Mouse (Mus musculus): ENCODE measurements at regions not wholly inside any gene's neighbourhood (a gene's known extent, or its start where the extent isn't known, plus 50 kb on each side); places are given as distances from the start of the nearest gene placed in this dataset.

DNA sequence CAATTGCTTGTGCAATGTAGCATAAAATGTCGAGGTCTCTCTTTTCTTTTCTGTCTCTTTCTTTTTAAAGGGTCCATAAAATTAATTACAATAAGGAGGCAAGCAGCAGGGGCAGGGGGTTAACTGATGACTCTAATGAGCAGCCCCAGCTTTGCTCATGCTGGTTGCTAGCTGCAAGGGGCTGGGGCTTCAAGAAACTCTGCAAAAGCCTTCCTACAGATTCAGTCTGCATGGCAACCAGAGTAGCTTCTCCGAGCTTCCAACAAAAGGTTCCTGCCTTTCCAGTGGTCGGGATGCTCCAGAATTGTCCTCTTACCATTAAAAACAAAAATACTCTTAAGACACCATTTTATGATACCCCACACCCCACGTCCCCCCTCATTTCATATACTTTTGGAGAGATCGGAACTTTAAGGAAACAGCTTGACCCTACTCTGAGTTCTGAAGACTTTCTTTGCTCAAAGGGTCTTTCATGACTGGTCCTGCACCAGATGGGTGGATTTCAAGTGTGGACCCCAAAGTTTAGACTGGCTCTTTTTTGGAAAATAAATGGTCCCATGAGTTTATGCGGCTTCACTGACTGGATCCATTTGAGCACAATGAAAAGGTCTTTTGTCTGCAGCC lies 280.8 kb downstream of the Insig2 start:
- peak; percentile 44 for DNase-seq

GRCm38 (mm10) chr1:121052120-121052501 lies 280.3 kb downstream of the Insig2 start:
- no peak for DNase-seq

GRCm38 (mm10) chr1:121053692-121054091 lies 278.7 kb downstream of the Insig2 start:
- DNase-seq: peak; percentile 73

DNA sequence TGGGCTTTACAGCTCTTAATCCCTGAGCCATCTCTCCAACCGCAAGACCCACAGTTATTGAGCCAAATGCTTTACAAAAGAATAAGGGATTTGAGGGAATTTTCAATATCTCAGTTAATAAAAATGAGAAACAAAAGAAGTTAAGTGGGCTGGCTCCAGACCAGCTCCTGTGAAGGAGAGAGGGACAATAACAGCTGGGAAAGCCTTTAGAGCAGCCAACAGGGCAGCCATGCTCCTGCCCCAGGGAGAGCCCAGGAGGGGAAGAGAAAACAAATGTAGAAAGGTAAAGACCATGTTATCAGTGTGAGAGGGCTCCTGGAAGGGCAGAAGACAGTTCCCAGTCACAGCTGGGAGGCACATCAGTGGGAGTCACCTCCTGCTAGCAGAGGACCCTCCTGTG lies 257.8 kb downstream of the Insig2 start:
- no peak for DNase-seq

DNA sequence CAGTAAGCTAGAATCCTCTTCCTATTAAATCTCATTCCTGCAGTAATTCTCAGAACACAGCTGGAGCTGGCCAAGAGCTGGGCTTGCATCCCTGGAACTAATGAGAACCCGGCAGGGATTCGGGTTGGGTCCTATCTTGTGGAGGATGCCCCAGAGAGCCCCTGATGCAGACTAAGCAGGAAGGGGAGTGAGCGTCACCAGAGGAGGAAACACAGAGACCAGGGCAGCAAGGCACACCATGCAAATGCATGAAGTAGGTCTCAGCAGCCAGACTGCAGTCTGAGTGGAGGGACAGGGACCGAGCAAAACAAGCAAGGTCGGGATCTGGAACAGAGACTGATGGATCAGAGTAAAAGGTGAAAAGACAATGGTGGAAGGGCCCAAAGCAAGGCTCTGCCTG lies 249.6 kb downstream of the Insig2 start:
- DNase-seq: no peak

DNA sequence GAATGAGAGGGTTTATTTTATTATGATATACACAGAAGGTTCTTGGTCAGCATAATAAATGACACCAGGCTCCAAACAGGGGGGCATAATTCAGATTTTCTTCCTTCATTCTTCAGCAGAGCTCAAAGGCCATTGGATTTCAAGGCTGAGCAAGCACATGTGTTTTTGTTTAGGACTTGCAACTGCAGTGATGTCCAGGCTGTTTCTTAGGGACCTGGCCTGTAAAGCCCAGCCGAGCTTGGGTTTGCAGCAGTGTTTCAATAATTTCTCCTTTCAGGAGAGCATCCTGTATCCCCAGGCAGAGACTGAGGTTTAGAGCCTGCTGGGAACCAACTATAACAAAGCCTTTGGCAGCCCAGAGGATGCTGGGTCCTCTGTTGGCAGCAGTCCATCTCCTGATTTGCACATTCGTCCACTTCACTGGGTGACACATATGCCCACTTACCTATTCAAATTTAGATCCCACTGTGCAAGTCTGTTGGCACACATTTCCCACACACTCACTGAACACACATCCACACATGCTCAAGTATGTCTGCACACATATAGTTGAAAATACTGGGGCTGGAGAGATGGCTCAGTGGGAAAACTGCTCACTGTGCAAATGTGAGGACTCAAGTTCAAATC lies 247.2 kb downstream of the Insig2 start:
- DNase-seq: peak; percentile 51

GRCm38 (mm10) chr1:121087124-121087887 lies 245.1 kb downstream of the Insig2 start:
- peak; percentile 43 for DNase-seq

DNA sequence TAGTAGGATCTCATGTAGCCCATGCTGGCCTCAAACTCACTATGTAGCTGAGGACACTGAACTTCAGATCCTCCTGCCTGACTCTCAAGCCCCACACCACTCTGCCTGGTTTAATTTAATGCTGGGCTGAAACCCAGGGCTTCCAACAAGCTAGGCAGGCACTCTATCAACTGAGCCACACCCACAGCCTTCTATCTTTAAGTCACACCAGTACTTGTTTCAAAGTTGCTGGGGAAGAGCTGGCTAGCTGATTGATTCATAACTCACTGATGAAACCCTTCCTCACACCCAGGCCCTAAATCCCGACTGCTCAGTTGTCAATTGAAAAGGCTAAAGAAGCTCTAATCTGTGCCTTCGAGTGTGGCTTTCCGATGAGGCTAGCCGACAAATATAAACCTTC lies 241.8 kb downstream of the Insig2 start:
- DNase-seq: no peak

GRCm38 (mm10) chr1:121092870-121093269 lies 239.5 kb downstream of the Insig2 start:
- no peak for DNase-seq

DNA sequence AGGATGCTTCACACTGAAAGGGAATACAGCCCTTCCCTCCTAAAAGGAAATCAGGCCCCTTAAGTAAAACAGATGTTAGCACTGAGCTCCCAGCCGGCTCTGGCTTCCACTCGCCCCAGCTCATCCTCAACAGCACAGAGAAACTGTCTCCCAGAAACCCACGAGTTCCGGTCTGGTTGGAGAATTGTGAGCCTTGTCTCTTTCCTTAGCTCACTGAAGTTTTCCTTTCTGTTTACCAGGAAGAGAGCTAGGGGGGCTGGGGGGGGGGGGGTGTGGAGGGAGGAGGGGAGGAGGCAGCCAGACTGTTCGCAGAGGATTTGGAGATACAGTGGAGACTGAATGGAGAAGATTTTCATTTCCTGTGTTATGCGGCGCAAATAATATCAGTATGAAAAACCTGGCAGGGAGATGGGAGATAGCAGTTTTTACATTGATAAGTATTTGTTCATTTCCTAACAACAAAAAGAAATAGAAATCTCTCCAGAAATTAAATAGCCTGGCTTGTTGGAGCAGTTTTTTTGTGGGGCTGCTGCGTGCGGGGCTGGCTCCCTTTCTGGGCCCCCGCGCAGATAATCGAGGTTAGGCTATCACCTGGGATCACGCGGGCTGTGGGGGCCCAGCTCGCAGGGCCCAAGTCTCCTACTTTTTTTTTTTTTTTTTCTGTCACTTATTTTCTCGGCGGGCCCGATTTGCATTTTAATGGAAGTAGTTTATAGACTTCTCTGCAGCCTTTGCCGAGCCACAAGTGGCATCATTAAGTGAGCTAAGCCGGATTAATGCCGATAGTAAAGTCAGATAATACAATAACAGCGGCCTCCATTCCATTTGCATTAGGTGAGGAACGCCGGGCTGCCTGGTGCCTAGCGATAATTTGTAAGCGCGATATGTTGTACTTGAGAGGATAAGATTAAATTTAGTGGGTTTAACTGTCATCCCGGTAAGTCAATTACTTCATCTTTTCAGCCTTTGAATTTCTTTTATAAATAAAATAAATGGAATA lies 235.5 kb downstream of the Insig2 start:
- DNase-seq: peak; percentile 58

DNA sequence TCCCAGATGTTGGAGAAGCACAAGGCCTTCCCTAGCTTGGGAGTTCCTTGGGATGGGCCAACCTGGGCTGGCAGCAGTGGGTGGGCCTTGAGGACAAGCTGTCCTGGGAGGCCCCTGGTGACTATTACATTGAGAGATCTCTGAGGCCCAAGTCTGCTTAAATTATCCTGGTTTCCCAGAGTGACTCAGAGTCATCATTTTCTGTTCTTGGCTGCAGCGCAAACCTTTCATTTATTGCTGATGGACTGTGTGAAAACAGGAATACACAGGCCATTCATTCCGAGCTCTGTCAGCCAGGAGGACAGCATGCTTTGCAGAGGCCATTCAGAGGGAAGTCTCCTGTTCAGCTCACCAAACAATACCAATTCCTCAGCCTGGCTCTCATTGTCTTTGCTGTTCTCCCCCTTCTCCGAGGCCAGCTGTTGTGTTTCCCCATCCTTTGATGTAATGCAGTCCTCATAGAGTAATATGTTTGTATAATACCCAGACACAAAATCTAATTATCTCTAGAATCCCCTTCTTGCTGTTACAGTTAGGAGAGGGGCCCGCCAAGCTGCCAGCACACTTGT lies 220.5 kb downstream of the Insig2 start:
- DNase-seq: no peak

- no peak for DNase-seq
Observed at GRCm38 (mm10) chr1:121112464-121112863, 219.9 kb downstream of the Insig2 start.

DNA sequence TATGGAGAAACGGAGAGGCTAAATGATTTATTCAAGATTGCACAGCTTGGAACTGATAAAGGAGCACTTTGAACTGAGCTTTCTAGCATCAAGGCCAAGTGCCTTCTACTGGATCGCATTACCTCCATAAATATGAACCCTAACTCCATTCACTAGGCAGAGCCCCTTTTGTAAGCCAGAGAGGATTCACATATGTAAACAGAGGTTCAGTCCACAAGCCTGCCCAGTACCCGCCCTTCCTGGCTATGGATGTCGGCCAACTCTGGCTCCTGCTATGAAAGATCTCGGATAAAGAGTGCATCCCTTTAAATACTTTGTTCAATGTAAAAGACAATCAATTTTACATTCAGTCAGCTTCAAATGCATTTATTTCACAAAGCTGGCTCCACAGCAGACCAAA lies 215.8 kb downstream of the Insig2 start:
- no peak for DNase-seq

- no peak for DNase-seq
Observed at GRCm38 (mm10) chr1:121123436-121123835, 209.0 kb downstream of the Insig2 start.

DNA sequence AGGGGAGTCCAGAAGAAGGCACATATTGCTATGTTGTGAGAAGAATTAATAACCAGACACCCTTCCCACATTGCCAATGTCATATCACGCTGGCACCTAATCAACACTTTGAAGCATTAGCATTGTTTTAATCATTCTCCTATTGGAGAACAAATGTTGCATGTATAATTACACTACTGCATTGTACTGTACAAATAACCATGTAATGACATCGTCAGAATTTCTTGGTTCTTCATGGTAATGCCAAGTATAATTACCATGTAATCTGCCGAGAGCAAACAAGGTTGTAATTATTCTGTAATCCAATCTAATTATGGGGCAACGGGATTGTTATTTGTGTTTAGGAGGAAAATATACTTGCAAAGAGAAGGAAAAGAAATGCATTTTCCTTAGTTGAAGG lies 196.1 kb downstream of the Insig2 start:
- DNase-seq: no peak

- no peak for DNase-seq
Observed at GRCm38 (mm10) chr1:121136846-121137245, 195.5 kb downstream of the Insig2 start.

- no peak for DNase-seq
Observed at GRCm38 (mm10) chr1:121144981-121145380, 187.4 kb downstream of the Insig2 start.

- DNase-seq: no peak
Observed at GRCm38 (mm10) chr1:121153476-121153875, 178.9 kb downstream of the Insig2 start.

DNA sequence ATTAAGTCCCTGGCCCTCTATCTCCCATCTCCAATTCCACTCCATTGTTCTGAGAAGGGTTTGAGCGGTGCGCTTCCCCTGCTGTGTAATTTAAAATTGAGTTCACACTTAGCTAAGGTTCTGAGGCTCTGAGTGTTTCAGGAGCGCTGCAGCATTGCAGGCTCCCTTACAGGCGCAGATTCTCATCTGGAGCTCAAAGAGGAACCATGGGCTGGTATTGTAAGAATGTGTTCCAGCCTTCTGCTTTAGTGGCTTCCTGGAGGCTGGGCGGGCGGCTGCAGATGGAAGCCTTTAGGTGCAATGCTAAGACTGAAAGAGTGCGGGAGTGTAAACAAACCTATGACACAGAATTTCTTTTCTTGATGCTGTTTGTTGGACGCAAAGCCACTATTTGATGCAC lies 177.8 kb downstream of the Insig2 start:
- no peak for DNase-seq

GRCm38 (mm10) chr1:121168651-121169050 lies 163.7 kb downstream of the Insig2 start:
- no peak for DNase-seq

DNA sequence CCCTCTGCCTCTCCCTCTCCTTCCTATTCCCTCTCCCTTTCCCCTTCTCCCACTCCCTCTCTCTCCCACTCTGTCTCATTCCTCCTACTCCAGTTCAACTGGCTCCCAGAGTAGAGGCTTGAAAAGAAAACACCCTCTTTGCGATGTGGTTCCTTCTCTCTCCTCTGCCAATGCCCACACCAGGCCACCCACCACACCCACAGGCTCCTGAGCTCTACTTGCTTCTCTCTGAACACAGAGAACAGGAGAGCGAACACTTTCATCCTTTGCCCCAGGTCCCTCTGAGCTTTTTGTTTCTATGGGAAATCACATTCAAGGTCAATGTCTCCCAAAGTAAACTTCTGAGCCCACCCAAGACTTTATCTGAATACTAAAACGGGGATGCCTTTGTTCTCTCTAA lies 155.8 kb downstream of the Insig2 start:
- no peak for DNase-seq

- peak; percentile 71 for DNase-seq
Observed at GRCm38 (mm10) chr1:121177136-121177907, 155.1 kb downstream of the Insig2 start.
